Mouse (Mus musculus) embryonic facial prominence, embryonic 15.5 days (tissue): ENCODE data around the gene Prelid1. TPM values are rescaled to one million over a fixed set of nuclear protein-coding genes. Genes with fewer than 3 reads are reported as not detected.

Experiments used
- ATAC-seq: fragments of 200-750 bp; cut with Nextera tagmentation; 2 replicates; pipeline ENCODE4 v1.8.0; 2017; ENCODE audit warnings: low read depth, moderate TSS enrichment; ENCODE audit not compliant: insufficient number of reproducible peaks, low FRiP score, low TSS enrichment
- H3K27ac ChIP-seq: fragments of 300-500 bp; sonication (generic); replicated peaks from 2 replicates; pipeline ENCODE4 v1.5.1; 2015; ENCODE audit warnings: mild to moderate bottlenecking, inconsistent platforms
- H3K27me3 ChIP-seq: fragments of 300-500 bp; sonication (generic); 2 replicates; pipeline ENCODE4 v1.6.1; 2015; ENCODE audit warnings: inconsistent platforms
- H3K36me3 ChIP-seq: fragments of 300-500 bp; sonication (generic); 2 replicates; pipeline ENCODE4 v1.6.1; 2015; ENCODE audit warnings: mild to moderate bottlenecking, inconsistent platforms
- H3K4me1 ChIP-seq: fragments of 300-500 bp; sonication (generic); 2 replicates; pipeline ENCODE4 v1.6.1; 2015; ENCODE audit warnings: inconsistent platforms
- H3K4me2 ChIP-seq: fragments of 300-500 bp; sonication (generic); replicated peaks from 2 replicates; pipeline ENCODE4 v1.6.1; 2015; ENCODE audit warnings: mild to moderate bottlenecking, inconsistent platforms
- H3K4me3 ChIP-seq: fragments of 300-500 bp; sonication (generic); replicated peaks from 2 replicates; pipeline ENCODE4 v1.5.1; 2015; ENCODE audit warnings: mild to moderate bottlenecking, inconsistent platforms
- H3K9ac ChIP-seq: fragments of 300-500 bp; sonication (generic); 2 replicates; pipeline ENCODE4 v1.6.1; 2015; ENCODE audit warnings: inconsistent platforms
- H3K9me3 ChIP-seq: fragments of 300-500 bp; sonication (generic); replicated peaks from 2 replicates; pipeline ENCODE4 v1.6.1; 2016; ENCODE audit warnings: inconsistent platforms
- WGBS: fragments of 180-500 bp; shearing (Covaris S2); methylation state at CpG from one replicate; pipeline ENCODE4 v1.1.7; 2015; 5-methylcytosine and 5-hydroxymethylcytosine counted together
- polyA plus RNA-seq: library from polyadenylated mRNA; unstranded; fragments of >200 nt; fragmentation: Nextera tagmentation; extraction: Ambion mirVana; gene quantifications from 2 replicates; pipeline ENCODE4 v1.2.1, GENCODE M21; 2015

The Prelid1 gene
- polyA plus RNA-seq, 1 experiment from 2014 or later, result 433 TPM

GRCm38 (mm10) chr13:55322130-55322825, 2.0 kb downstream of the Prelid1 start:
- Histone ChIP-seq H3K4me2 (peak overlapping the region; percentile 68), H3K4me1 (peaks cover 40% of the 10 kb centered on the region), H3K27ac (peak overlapping the region; percentile 88), H3K4me3 (peak overlapping the region; percentile 98), H3K9me3 (no peaks in the 10 kb centered on the region), H3K36me3 (peaks cover 60% of the 10 kb centered on the region), H3K27me3 (no peaks in the 10 kb centered on the region), H3K9ac (peak overlapping the region; percentile 99)
- under 1% methylated on average over 31 of the region's 31 CpGs for WGBS
- no peak; the same call in 1 of the 2 replicates for ATAC-seq

DNA sequence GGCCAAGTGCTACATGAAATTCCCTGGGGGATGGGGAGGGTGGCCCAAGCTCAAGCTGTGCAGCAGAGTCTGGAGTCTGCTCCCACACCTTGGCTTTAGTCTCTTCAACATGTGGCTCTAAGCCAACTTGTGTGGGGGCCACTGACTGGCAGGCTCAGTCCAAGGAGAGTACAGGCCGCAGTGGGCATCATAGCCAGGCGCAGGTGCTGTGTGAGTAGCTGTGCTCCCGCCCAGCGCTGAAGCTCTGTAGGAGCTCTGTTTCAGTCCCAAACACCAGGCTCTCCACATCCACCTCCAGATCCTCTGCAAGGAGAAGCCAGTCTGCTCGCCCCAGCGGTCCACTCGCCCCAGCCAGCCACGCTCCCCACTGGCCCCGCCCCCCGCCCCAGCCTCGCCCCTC, 5.3 kb downstream of the Prelid1 start:
- peaks cover 58% of the 10 kb centered on the region for H3K4me1 ChIP-seq
- no peak overlapping the region for H3K27ac ChIP-seq
- no peak overlapping the region for H3K9ac ChIP-seq
- no peaks in the 10 kb centered on the region for H3K9me3 ChIP-seq
- H3K4me3 ChIP-seq, result no peak overlapping the region
- no peak overlapping the region for H3K4me2 ChIP-seq
- WGBS, result 76% methylated on average over 11 of the region's 11 CpGs
- H3K27me3 ChIP-seq, result no peaks in the 10 kb centered on the region
- no peak for ATAC-seq
- peaks cover 31% of the 10 kb centered on the region for H3K36me3 ChIP-seq

GRCm38 (mm10) chr13:55327169-55327568, 6.9 kb downstream of the Prelid1 start:
- Histone ChIP-seq H3K27me3 (no peaks in the 10 kb centered on the region), H3K9me3 (no peaks in the 10 kb centered on the region), H3K4me3 (no peak overlapping the region; the same call in 1 of the 2 replicates), H3K36me3 (peaks cover 31% of the 10 kb centered on the region), H3K9ac (no peak overlapping the region), H3K4me1 (peaks cover 55% of the 10 kb centered on the region), H3K27ac (peak overlapping the region; percentile 39; the same call in 1 of the 2 replicates), H3K4me2 (0 out of 2 replicates have a peak overlapping the region, but pooled peaks have one; percentile 4)
- no peak for ATAC-seq
- WGBS, result 53% methylated on average over 4 of the region's 4 CpGs

GRCm38 (mm10) chr13:55327633-55328032, 7.3 kb downstream of the Prelid1 start:
- Histone ChIP-seq H3K9me3 (no peaks in the 10 kb centered on the region), H3K36me3 (peaks cover 31% of the 10 kb centered on the region), H3K27me3 (no peaks in the 10 kb centered on the region), H3K4me3 (peak overlapping the region; percentile 82), H3K4me2 (peak overlapping the region; percentile 91; the same call in 1 of the 2 replicates), H3K9ac (no peak overlapping the region), H3K4me1 (peaks cover 52% of the 10 kb centered on the region), H3K27ac (0 out of 2 replicates have a peak overlapping the region, but pooled peaks have one; percentile 39)
- ATAC-seq, result no peak
- 0% methylated on average over 2 of the region's 8 CpGs for WGBS

GRCm38 (mm10) chr13:55328171-55328570, 7.9 kb downstream of the Prelid1 start:
- no peak for ATAC-seq
- Histone ChIP-seq H3K9ac (peak overlapping the region; percentile 9; the same call in 1 of the 2 replicates), H3K9me3 (no peaks in the 10 kb centered on the region), H3K27me3 (no peaks in the 10 kb centered on the region), H3K4me1 (peaks cover 47% of the 10 kb centered on the region), H3K36me3 (peaks cover 28% of the 10 kb centered on the region), H3K4me2 (peak overlapping the region; percentile 91), H3K27ac (no peak overlapping the region), H3K4me3 (peak overlapping the region; percentile 82)
- WGBS, result 77% methylated on average over 6 of the region's 6 CpGs

GRCm38 (mm10) chr13:55328641-55329040, 8.3 kb downstream of the Prelid1 start:
- peak overlapping the region; percentile 91 for H3K4me2 ChIP-seq
- H3K4me1 ChIP-seq, result peaks cover 42% of the 10 kb centered on the region
- WGBS, result 77% methylated on average over 4 of the region's 4 CpGs
- H3K9ac ChIP-seq, result peak overlapping the region; percentile 44; the same call in 1 of the 2 replicates
- no peaks in the 10 kb centered on the region for H3K9me3 ChIP-seq
- no peak for ATAC-seq
- peaks cover 24% of the 10 kb centered on the region for H3K36me3 ChIP-seq
- H3K4me3 ChIP-seq, result peak overlapping the region; percentile 82
- H3K27ac ChIP-seq, result no peak overlapping the region
- no peaks in the 10 kb centered on the region for H3K27me3 ChIP-seq

GRCm38 (mm10) chr13:55329109-55329682, 8.9 kb downstream of the Prelid1 start:
- H3K27me3 ChIP-seq, result no peaks in the 10 kb centered on the region
- peak overlapping the region; percentile 91 for H3K27ac ChIP-seq
- peak overlapping the region; percentile 91 for H3K4me2 ChIP-seq
- peaks cover 36% of the 10 kb centered on the region for H3K4me1 ChIP-seq
- peak overlapping the region; percentile 44; the same call in 1 of the 2 replicates for H3K9ac ChIP-seq
- peak; percentile 25 for ATAC-seq
- H3K4me3 ChIP-seq, result peak overlapping the region; percentile 82
- H3K36me3 ChIP-seq, result peaks cover 18% of the 10 kb centered on the region
- H3K9me3 ChIP-seq, result no peaks in the 10 kb centered on the region
- WGBS, result under 1% methylated on average over 29 of the region's 29 CpGs

- Histone ChIP-seq H3K4me1 (peaks cover 36% of the 10 kb centered on the region), H3K9ac (peak within 1 kb of the TSS; percentile 58), H3K9me3 (no peaks in the 10 kb centered on the region), H3K36me3 (peaks cover 13% of the 10 kb centered on the region), H3K27me3 (no peaks in the 10 kb centered on the region), H3K4me3 (peak within 1 kb of the TSS; percentile 82), H3K27ac (peak within 1 kb of the TSS; percentile 91), H3K4me2 (peak within 1 kb of the TSS; percentile 91)
- peak; percentile 86 for ATAC-seq
- WGBS, result under 1% methylated on average over 80 of the region's 82 CpGs
Measured at GRCm38 (mm10) chr13:55329683-55330566, 9.6 kb downstream of the Prelid1 start, which contains the start of gene Mxd3. Mxd3 (minus strand) TSS chr13:55329823.

DNA sequence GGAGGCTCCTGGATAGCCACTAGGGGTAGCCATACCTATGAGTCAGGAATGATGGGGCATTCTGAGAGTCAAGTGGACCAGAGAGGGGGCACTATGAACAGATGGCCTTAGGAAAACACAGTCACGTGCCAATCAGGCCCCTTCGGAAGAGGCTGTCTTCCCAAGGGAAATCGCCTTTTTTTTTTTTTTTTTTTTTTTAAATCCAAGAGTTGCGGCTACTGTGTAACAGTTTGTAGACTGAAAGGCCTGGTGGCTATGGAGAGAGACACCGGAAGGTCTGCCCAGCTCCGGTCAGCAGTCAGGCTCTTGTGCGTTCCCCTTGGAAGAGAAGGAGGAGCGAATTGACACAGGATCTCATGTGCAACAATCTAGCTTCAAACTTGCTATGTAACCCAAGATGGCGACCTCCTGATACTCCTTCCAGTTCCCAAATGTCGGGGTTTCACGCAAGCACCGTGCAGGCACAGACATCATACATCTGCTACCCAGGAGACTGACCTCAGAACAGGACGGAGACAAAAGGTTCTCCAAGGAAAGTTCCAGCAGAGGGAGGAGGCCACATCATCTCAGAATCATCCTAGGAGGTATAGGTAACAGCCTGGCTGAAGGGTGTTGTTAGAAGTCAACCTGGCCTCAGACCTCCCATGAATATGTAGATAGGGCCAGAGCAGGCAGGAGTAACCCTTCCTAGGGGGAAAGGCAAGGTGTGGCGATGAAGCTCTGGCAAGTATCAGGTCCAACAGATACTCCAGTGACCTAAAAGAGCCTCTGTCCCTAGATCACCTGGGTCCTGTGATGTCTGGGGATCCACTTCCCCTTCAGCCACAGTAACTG, 10.5 kb downstream of the Prelid1 start:
- WGBS, result 37% methylated on average over 14 of the region's 14 CpGs
- H3K9ac ChIP-seq, result 0 out of 2 replicates have a peak overlapping the region, but pooled peaks have one; percentile 58

GRCm38 (mm10) chr13:55332331-55332730, 12.0 kb downstream of the Prelid1 start:
- no peak for ATAC-seq
- no peak overlapping the region for H3K4me3 ChIP-seq
- no peaks in the 10 kb centered on the region for H3K36me3 ChIP-seq
- H3K27me3 ChIP-seq, result no peaks in the 10 kb centered on the region
- H3K4me1 ChIP-seq, result peaks cover 31% of the 10 kb centered on the region
- H3K4me2 ChIP-seq, result no peak overlapping the region
- no peak overlapping the region for H3K27ac ChIP-seq
- H3K9me3 ChIP-seq, result no peaks in the 10 kb centered on the region
- WGBS, result 76% methylated on average over 3 of the region's 3 CpGs
- no peak overlapping the region for H3K9ac ChIP-seq

More for the DNA sequence above, 10.5 kb downstream of the Prelid1 start:
- no peak for ATAC-seq
- Histone ChIP-seq H3K4me2 (peak overlapping the region; percentile 91), H3K27me3 (no peaks in the 10 kb centered on the region), H3K4me3 (peak overlapping the region; percentile 82), H3K4me1 (peaks cover 36% of the 10 kb centered on the region), H3K9me3 (no peaks in the 10 kb centered on the region), H3K27ac (peak overlapping the region; percentile 91), H3K36me3 (peaks cover 6% of the 10 kb centered on the region)
